Mouse (Mus musculus) hindbrain, embryonic 15.5 days (tissue): Measurements from ENCODE around the gene Pcnx3. TPM values are rescaled to one million over a fixed set of nuclear protein-coding genes. Genes with fewer than 3 reads are reported as not detected.

Experiments used
- ATAC-seq: fragments of 200-750 bp; cut with Nextera tagmentation; 2 replicates; pipeline ENCODE4 v1.8.0; 2017; ENCODE audit warnings: low read depth, moderate number of reproducible peaks, moderate TSS enrichment; ENCODE audit not compliant: low FRiP score
- H3K27ac ChIP-seq: fragments of 300-500 bp; sonication (generic); replicated peaks from 2 replicates; pipeline ENCODE4 v1.5.1; 2015; ENCODE audit warnings: mild to moderate bottlenecking, inconsistent platforms
- H3K27me3 ChIP-seq: fragments of 300-500 bp; sonication (generic); 2 replicates; pipeline ENCODE4 v1.6.1; 2015; ENCODE audit warnings: control low read depth, inconsistent platforms
- H3K36me3 ChIP-seq: fragments of 300-500 bp; sonication (generic); 2 replicates; pipeline ENCODE4 v1.6.1; 2015; ENCODE audit warnings: control low read depth, inconsistent platforms
- H3K4me1 ChIP-seq: fragments of 300-500 bp; sonication (generic); replicated peaks from 2 replicates; pipeline ENCODE4 v1.6.1; 2015; ENCODE audit warnings: control low read depth, inconsistent platforms
- H3K4me2 ChIP-seq: fragments of 300-500 bp; sonication (generic); 2 replicates; pipeline ENCODE4 v1.6.1; 2015; ENCODE audit warnings: moderate library complexity, mild to moderate bottlenecking, inconsistent platforms
- H3K4me3 ChIP-seq: fragments of 300-500 bp; sonication (generic); 2 replicates; pipeline ENCODE4 v1.5.1; 2015; ENCODE audit warnings: mild to moderate bottlenecking, inconsistent platforms
- H3K9ac ChIP-seq: fragments of 300-500 bp; sonication (generic); 2 replicates; pipeline ENCODE4 v1.6.1; 2015; ENCODE audit warnings: inconsistent platforms
- H3K9me3 ChIP-seq: fragments of 300-500 bp; sonication (generic); 2 replicates; pipeline ENCODE4 v1.6.1; 2016; ENCODE audit warnings: control low read depth, inconsistent platforms
- WGBS: fragments of 180-500 bp; shearing (Covaris S2); methylation state at CpG from one replicate; pipeline ENCODE4 v1.1.7; 2015; 5-methylcytosine and 5-hydroxymethylcytosine counted together
- polyA plus RNA-seq: library from polyadenylated mRNA; unstranded; fragments of >200 nt; fragmentation: Nextera tagmentation; extraction: Ambion mirVana; gene quantifications from 2 replicates; pipeline ENCODE4 v1.2.1, GENCODE M21; 2015

Gene Pcnx3
- polyA plus RNA-seq, 1 experiment from 2014 or later: 26.7 TPM

DNA sequence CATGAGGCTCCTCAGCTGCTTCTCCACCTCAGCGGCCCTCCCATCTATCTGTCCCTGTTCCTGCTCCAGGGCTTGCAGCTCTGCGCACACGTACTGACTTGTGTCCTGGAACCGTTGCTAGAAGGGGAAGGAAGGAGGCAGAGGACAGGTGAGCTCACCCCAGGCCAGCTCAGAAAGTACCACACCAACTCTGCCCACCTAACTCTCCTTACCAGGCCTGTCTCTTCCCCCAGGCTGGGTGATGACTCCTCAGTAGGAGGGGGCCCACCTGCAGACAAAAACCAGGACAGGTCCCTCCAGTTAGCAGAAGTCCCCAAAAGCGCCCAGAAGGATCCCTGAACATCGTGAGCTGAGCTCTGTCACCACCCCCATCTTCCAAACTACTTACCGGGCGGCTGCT is 21.9 kb upstream of the Pcnx3 start:
- Histone ChIP-seq H3K4me2 (no peak overlapping the region), H3K4me3 (no peak overlapping the region), H3K27me3 (no peaks in the 10 kb centered on the region), H3K9ac (no peak overlapping the region), H3K27ac (no peak overlapping the region), H3K9me3 (no peaks in the 10 kb centered on the region), H3K4me1 (peaks cover 16% of the 10 kb centered on the region), H3K36me3 (peaks cover 38% of the 10 kb centered on the region)
- WGBS: 80% methylated on average over 8 of the region's 8 CpGs
- no peak for ATAC-seq

DNA sequence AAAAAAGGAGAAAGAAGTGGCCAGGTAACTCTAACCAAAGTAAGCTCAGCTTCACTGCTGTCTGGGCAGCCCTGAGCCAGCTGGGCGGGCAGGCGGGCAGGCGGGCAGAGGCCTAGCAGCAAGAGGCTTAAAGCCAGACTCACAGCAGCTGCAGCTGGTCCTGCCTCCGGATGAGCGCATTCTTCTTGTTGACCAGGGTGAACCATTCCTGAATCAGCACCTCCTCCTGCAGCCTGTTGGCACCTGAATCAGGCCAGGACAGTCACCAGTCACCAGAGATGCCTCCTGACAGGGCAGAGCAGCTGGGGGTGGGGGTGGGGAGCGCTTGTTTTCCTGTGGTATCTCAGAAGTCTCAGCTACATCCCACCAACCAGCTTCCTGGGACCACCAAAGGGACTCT is 21.4 kb upstream of the Pcnx3 start:
- Histone ChIP-seq H3K4me2 (no peak overlapping the region), H3K27me3 (no peaks in the 10 kb centered on the region), H3K4me1 (peaks cover 11% of the 10 kb centered on the region), H3K9me3 (no peaks in the 10 kb centered on the region), H3K4me3 (no peak overlapping the region), H3K9ac (no peak overlapping the region), H3K36me3 (peaks cover 38% of the 10 kb centered on the region), H3K27ac (no peak overlapping the region)
- ATAC-seq: no peak
- WGBS: 86% methylated on average over 6 of the region's 6 CpGs

DNA sequence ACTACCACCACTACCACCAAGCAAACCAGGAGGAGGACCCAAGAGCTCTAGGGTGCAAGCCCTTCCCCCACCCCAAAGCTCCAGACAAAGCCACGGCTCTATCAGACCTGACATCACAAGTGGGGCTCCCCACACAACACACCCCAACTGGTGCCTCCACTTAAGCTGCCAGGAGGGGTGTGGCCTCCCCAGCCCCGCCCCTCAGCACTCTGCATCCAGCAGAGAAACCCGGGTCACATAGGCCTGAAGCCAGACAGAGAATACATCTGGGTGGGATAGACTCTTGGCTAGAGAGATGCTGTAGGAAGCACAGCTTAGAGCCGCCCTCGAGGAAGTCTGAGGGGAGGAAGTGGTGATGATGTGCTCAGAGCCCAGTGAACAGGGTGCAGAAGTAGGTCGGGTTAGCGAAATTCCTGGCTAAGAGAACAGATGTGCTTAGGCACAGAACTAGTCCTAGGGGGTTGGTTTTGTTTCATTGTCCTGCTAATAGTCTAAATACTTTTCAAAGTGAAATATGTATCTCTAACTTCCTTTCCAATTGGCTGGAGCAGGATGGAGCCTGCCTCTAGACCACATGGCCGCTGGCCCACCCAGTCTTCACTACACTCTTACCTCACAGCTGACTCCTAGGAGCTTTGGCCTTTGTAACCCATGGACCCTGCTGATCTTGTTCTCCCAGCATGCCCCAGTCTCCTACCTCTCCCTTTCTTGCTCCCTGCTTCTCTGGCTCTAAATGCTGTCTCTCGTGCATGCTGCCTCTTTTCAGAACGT is 16.3 kb upstream of the Pcnx3 start:
- peaks cover 4% of the 10 kb centered on the region; the same call in 1 of the 2 replicates for H3K4me1 ChIP-seq
- no peaks in the 10 kb centered on the region for H3K27me3 ChIP-seq
- no peak overlapping the region for H3K9ac ChIP-seq
- H3K27ac ChIP-seq: no peak overlapping the region
- peaks cover 58% of the 10 kb centered on the region for H3K36me3 ChIP-seq
- 54% methylated on average over 10 of the region's 10 CpGs for WGBS
- no peaks in the 10 kb centered on the region for H3K9me3 ChIP-seq
- no peak overlapping the region for H3K4me3 ChIP-seq
- no peak overlapping the region for H3K4me2 ChIP-seq
- no peak for ATAC-seq

DNA sequence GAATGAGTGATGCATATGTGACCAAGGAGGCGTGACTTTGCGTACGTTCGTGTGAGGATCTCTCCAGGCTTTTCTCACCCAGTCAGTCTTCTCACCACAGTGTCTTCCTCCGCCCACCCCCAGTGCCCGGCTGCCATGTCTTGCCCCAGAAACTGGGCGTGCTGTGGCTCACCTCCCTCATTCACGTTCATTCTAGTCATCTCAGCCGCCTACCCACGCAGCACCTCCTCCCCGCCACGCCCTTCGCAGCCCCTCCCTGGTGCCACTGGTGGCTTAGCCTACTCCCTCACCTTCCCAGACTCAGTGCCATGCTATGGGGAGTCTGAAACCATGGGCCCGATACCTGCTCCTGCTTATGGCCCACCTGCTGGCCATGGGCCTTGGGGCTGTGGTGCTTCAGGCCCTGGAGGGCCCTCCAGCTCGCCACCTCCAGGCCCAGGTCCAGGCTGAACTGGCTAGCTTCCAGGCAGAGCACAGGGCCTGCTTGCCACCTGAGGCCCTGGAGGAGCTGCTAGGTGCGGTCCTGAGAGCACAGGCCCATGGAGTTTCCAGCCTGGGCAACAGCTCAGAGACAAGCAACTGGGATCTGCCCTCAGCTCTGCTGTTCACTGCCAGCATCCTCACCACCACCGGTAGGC is 15.6 kb upstream of the Pcnx3 start, which contains the start of gene Kcnk7:
Gene Kcnk7, plus strand, starts transcription at position 205 of the 638 bp plus-strand sequence.
- H3K27me3 ChIP-seq: no peaks in the 10 kb centered on the region
- no peak within 1 kb of the TSS for H3K4me2 ChIP-seq
- no peaks in the 10 kb centered on the region for H3K9me3 ChIP-seq
- no peak within 1 kb of the TSS for H3K4me3 ChIP-seq
- WGBS: 81% methylated on average over 17 of the region's 17 CpGs
- H3K36me3 ChIP-seq: peaks cover 55% of the 10 kb centered on the region
- 0 out of 2 replicates have a peak, but pooled peaks have one; percentile 8 for ATAC-seq
- no peak within 1 kb of the TSS for H3K27ac ChIP-seq
- peaks cover 4% of the 10 kb centered on the region; the same call in 1 of the 2 replicates for H3K4me1 ChIP-seq
- no peak within 1 kb of the TSS for H3K9ac ChIP-seq

DNA sequence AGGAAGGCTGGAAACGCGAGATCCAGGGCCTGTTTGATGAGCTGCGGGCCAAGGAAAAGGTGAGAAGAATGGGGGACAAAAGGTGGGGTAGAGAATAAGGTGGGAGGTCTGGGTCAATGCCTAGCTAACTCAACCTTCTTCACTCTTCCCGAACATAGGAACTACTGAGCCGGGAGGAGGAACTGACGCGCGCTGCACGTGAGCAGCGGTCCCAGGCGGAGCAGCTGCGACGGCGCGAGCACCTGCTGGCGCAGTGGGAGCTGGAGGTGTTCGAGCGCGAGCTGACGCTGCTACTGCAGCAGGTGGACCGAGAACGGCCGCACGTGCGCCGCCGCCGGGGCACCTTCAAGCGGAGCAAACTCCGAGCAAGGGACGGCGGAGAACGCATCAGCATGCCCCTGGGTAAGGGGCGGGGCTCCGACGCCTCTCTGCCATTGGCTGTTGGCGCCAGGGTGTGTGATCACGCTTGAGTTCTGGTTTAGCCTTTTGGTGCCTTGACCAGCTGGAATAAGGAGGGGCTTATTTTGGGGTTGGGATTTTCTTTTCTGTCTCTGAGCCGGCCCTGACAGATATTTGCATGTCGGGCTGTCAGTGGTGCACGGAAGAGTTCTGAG is 7.2 kb upstream of the Pcnx3 start:
- Histone ChIP-seq H3K9ac (peak overlapping the region; percentile 21; the same call in 1 of the 2 replicates), H3K36me3 (peaks cover 29% of the 10 kb centered on the region), H3K27me3 (no peaks in the 10 kb centered on the region), H3K9me3 (no peaks in the 10 kb centered on the region), H3K4me3 (peak overlapping the region; percentile 35), H3K4me2 (peak overlapping the region; percentile 53), H3K27ac (no peak overlapping the region), H3K4me1 (peaks cover 37% of the 10 kb centered on the region)
- ATAC-seq: 0 out of 2 replicates have a peak, but pooled peaks have one; percentile 47
- 10% methylated on average over 41 of the region's 41 CpGs for WGBS

DNA sequence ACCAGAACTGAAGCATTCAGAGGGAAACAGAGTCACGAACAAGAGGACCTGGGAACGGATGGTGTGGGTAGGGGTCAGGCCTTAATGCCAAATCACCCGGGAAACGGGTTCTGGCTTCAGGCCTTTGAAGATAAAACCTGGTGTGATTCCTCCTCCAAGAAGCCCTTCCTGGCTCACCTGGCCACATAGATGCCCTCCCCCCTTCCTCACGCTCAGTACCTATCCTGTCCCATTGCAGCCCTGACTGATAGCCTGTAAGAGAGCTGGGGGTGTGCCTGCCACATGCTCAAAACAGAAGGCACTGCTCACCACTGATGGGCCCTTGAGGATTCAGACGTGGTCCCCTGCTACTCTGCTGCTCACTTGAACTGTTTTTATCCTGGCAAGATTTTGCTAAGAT is 5.1 kb upstream of the Pcnx3 start:
- no peak overlapping the region for H3K4me2 ChIP-seq
- no peak for ATAC-seq
- no peaks in the 10 kb centered on the region for H3K27me3 ChIP-seq
- H3K9me3 ChIP-seq: no peaks in the 10 kb centered on the region
- H3K4me3 ChIP-seq: no peak overlapping the region
- H3K27ac ChIP-seq: no peak overlapping the region
- peaks cover 54% of the 10 kb centered on the region for H3K4me1 ChIP-seq
- 94% methylated on average over 6 of the region's 6 CpGs for WGBS
- no peak overlapping the region for H3K9ac ChIP-seq
- H3K36me3 ChIP-seq: peaks cover 18% of the 10 kb centered on the region; the same call in 1 of the 2 replicates

DNA sequence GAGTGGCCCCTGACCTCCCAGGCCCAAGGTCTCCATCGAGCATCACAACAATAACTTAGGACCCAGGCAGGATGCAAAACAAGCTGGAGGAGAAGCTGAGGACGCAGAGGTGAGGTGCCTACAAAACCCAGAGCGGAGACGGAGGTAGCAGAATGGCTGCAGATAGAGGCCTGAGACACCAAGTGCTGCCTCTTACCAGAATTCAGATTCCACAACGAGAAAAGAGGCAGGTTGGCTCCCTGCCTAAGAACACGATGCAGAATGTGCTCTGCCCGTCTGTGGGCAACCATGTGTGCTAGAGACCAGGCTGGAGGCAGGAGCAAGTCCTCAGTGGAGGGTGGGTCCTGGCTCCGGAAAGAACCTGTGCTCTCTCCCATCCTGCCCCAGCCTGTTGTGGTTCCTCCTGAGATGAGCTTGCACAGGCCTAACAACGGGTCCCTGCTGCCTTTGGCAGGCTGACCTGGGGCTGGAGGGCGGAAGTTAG is 4.2 kb upstream of the Pcnx3 start:
- 76% methylated on average over 10 of the region's 10 CpGs for WGBS
- Histone ChIP-seq H3K27ac (peak overlapping the region; percentile 70; the same call in 1 of the 2 replicates), H3K27me3 (no peaks in the 10 kb centered on the region), H3K9ac (0 out of 2 replicates have a peak overlapping the region, but pooled peaks have one; percentile 13), H3K36me3 (peaks cover 13% of the 10 kb centered on the region; the same call in 1 of the 2 replicates), H3K4me3 (0 out of 2 replicates have a peak overlapping the region, but pooled peaks have one; percentile 3), H3K9me3 (no peaks in the 10 kb centered on the region), H3K4me1 (peaks cover 56% of the 10 kb centered on the region), H3K4me2 (peak overlapping the region; percentile 99)
- no peak for ATAC-seq

DNA sequence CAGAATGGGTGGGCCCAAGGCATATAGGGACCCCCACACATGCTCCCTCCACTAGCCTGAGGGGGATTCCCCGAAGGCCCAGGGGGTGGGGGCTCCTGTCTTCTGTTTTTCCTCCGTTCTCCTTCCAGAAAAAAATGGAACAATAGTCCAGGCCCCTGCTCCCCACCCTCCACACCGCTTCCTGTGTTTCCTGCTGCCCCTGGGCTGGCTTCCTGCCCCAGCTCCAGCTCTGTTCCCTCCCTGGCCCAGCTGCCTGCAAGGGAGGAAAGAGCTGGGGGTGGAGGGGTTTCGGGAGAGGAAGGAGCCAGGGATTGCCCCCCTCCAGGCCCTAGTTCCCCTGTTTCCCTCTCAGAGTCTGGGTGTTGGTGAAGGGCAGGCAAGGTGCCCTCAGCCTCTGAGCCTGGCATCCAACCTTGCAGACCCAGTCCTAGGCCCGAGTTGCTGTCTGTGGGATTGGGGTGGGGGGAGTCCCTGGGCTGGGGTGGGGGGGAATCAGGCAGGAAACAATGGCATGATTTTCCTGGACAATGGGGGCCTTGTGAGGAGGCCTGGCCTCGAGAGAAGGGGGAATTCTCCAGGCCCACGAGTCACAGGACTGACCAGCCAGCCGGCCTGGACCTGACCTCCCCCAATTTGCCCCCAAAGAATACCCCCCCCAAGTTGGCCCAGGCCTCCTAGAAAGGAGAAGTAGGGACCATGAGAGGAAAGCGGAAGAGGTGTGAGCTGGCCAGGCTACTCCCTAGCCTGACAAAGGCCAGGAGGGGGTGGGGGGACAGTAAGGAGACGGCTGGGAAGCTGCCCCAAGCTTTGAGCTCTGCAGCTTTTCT is 3.6 kb upstream of the Pcnx3 start:
- WGBS: 71% methylated on average over 10 of the region's 10 CpGs
- H3K27me3 ChIP-seq: no peaks in the 10 kb centered on the region
- peak overlapping the region; percentile 62 for H3K9ac ChIP-seq
- H3K9me3 ChIP-seq: no peaks in the 10 kb centered on the region
- peaks cover 63% of the 10 kb centered on the region for H3K4me1 ChIP-seq
- peaks cover 12% of the 10 kb centered on the region; the same call in 1 of the 2 replicates for H3K36me3 ChIP-seq
- ATAC-seq: no peak
- peak overlapping the region; percentile 70 for H3K27ac ChIP-seq
- peak overlapping the region; percentile 99 for H3K4me2 ChIP-seq
- H3K4me3 ChIP-seq: peak overlapping the region; percentile 83; the same call in 1 of the 2 replicates

DNA sequence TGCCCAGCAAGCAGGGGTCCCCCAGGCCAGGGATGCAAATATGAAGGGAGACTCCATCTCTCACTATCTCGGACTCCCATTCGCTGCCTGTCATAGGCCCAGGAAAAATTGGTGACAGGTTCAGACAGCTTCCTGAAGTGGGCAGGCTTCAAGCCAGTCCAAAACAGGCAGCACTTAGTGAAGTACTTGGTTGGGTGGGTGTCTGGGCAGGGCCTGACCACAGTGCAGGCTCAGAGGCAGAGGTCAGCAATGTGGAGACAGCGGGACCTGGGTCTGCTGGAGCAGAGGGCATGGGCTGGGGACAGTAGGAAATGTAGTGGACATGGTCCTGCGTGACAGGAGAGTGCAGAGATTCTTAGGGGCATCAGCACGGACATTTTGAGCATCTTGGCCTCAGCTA is 2.9 kb upstream of the Pcnx3 start:
- 86% methylated on average over 5 of the region's 5 CpGs for WGBS
- Histone ChIP-seq H3K9me3 (no peaks in the 10 kb centered on the region), H3K36me3 (peaks cover 12% of the 10 kb centered on the region; the same call in 1 of the 2 replicates), H3K27me3 (no peaks in the 10 kb centered on the region), H3K9ac (peak overlapping the region; percentile 62), H3K4me1 (peaks cover 66% of the 10 kb centered on the region), H3K27ac (peak overlapping the region; percentile 70), H3K4me3 (peak overlapping the region; percentile 83), H3K4me2 (peak overlapping the region; percentile 99)
- no peak for ATAC-seq

DNA sequence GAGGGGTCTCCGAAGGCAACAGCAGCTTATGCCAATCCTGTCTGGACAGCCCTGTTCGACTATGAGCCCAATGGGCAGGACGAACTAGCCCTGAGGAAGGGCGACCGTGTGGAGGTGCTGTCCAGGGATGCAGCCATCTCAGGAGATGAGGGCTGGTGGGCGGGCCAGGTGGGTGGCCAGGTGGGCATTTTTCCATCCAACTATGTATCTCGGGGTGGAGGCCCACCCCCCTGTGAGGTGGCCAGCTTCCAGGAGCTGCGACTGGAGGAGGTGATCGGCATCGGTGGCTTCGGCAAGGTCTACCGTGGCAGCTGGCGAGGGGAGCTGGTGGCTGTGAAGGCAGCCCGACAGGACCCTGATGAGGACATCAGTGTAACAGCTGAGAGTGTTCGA is 1.6 kb upstream of the Pcnx3 start:
- 76% methylated on average over 15 of the region's 15 CpGs for WGBS
- H3K27ac ChIP-seq: peak overlapping the region; percentile 88; the same call in 1 of the 2 replicates
- no peaks in the 10 kb centered on the region for H3K9me3 ChIP-seq
- peaks cover 24% of the 10 kb centered on the region for H3K36me3 ChIP-seq
- peak overlapping the region; percentile 99 for H3K4me2 ChIP-seq
- peak overlapping the region; percentile 62 for H3K9ac ChIP-seq
- peak overlapping the region; percentile 83 for H3K4me3 ChIP-seq
- H3K4me1 ChIP-seq: peaks cover 59% of the 10 kb centered on the region
- H3K27me3 ChIP-seq: no peaks in the 10 kb centered on the region
- ATAC-seq: no peak
